Mouse (Mus musculus) forebrain, postnatal 0 days (tissue): ENCODE measurements at regions not wholly inside any gene's neighbourhood (a gene's known extent, or its start where the extent isn't known, plus 50 kb on each side); places are given as distances from the start of the nearest gene placed in this dataset.

ENCODE experiments used
- ATAC-seq: fragments of 200-750 bp; cut with Nextera tagmentation; 2 replicates; pipeline ENCODE4 v1.8.0; 2017; ENCODE audit warnings: mild to moderate bottlenecking, moderate library complexity
- DNase-seq: peaks from one replicate; pipeline ENCODE4 v3.0.0-alpha.2; 2015
- H3K27ac ChIP-seq: fragments of 300-500 bp; sonication (generic); 2 replicates; pipeline ENCODE4 v1.5.1; 2014; ENCODE audit warnings: low read depth, mild to moderate bottlenecking, antibody characterized with exemption, low read length, moderate library complexity, mixed read lengths
- H3K27me3 ChIP-seq: fragments of 300-500 bp; sonication (generic); 2 replicates; pipeline ENCODE4 v1.6.1; 2014; ENCODE audit warnings: mild to moderate bottlenecking, low read length, mixed read lengths; ENCODE audit not compliant: insufficient read depth
- H3K36me3 ChIP-seq: fragments of 300-500 bp; sonication (generic); 2 replicates; pipeline ENCODE4 v1.6.1; 2014; ENCODE audit warnings: mild to moderate bottlenecking, moderate library complexity; ENCODE audit not compliant: insufficient read depth
- H3K4me1 ChIP-seq: fragments of 300-500 bp; sonication (generic); 2 replicates; pipeline ENCODE4 v1.6.1; 2014; ENCODE audit warnings: antibody characterized with exemption; ENCODE audit not compliant: insufficient read depth
- H3K4me2 ChIP-seq: fragments of 300-500 bp; sonication (generic); 2 replicates; pipeline ENCODE4 v1.6.1; 2014; ENCODE audit warnings: low read depth, mild to moderate bottlenecking, moderate library complexity
- H3K4me3 ChIP-seq: fragments of 300-500 bp; sonication (generic); 2 replicates; pipeline ENCODE4 v1.5.1; 2014; ENCODE audit warnings: low read depth, low read length, mixed read lengths
- H3K9ac ChIP-seq: fragments of 300-500 bp; sonication (generic); 2 replicates; pipeline ENCODE4 v1.6.1; 2014; ENCODE audit warnings: mild to moderate bottlenecking
- H3K9me3 ChIP-seq: fragments of 300-500 bp; sonication (generic); 2 replicates; pipeline ENCODE4 v1.6.1; 2016; ENCODE audit warnings: low read length
- CTCF ChIP-seq: sonication (generic); IDR thresholded peaks from 2 replicates; pipeline ENCODE4 v1.5.1; 2016; ENCODE audit warnings: antibody characterized with exemption, control low read depth, low read depth
- WGBS: fragments of 180-500 bp; shearing (Covaris S2); extraction: QIAGEN DNeasy Blood & Tissue Kit; methylation state at CpG from one replicate; pipeline ENCODE4 v1.1.7; 2014; 5-methylcytosine and 5-hydroxymethylcytosine counted together

GRCm38 (mm10) chr16:85743022-85743421, 59.9 kb downstream of the Adamts1 start:
- WGBS = 61% methylated on average over 1 of the region's 1 CpGs

GRCm38 (mm10) chr16:85738606-85739195, 64.2 kb downstream of the Adamts1 start:
- Histone ChIP-seq H3K4me3 (no peak overlapping the region), H3K36me3 (no peaks in the 10 kb centered on the region), H3K27me3 (no peaks in the 10 kb centered on the region), H3K4me1 (no peaks in the 10 kb centered on the region), H3K9ac (no peak overlapping the region), H3K4me2 (no peak overlapping the region), H3K27ac (no peak overlapping the region), H3K9me3 (no peaks in the 10 kb centered on the region)
- no peak for TF ChIP-seq CTCF
- no peak for DNase-seq
- no peak for ATAC-seq
- WGBS = 45% methylated on average over 2 of the region's 2 CpGs

More at GRCm38 (mm10) chr16:85743022-85743421, 59.9 kb downstream of the Adamts1 start:
- no peaks in the 10 kb centered on the region for H3K4me1 ChIP-seq
- H3K27me3 ChIP-seq = no peaks in the 10 kb centered on the region
- H3K27ac ChIP-seq = no peak overlapping the region
- H3K4me2 ChIP-seq = no peak overlapping the region
- ATAC-seq = no peak
- no peak overlapping the region for H3K9ac ChIP-seq
- no peak for TF ChIP-seq CTCF
- no peak for DNase-seq
- H3K4me3 ChIP-seq = no peak overlapping the region
- H3K36me3 ChIP-seq = no peaks in the 10 kb centered on the region
- no peaks in the 10 kb centered on the region for H3K9me3 ChIP-seq

GRCm38 (mm10) chr16:85728026-85728425, 74.9 kb downstream of the Adamts1 start:
- H3K27me3 ChIP-seq = no peaks in the 10 kb centered on the region
- 81% methylated on average over 2 of the region's 2 CpGs for WGBS
- no peak for TF ChIP-seq CTCF
- H3K9me3 ChIP-seq = no peaks in the 10 kb centered on the region
- H3K36me3 ChIP-seq = no peaks in the 10 kb centered on the region
- H3K9ac ChIP-seq = no peak overlapping the region
- no peak overlapping the region for H3K4me3 ChIP-seq
- no peaks in the 10 kb centered on the region for H3K4me1 ChIP-seq
- DNase-seq (no peak), ATAC-seq (no peak)
- no peak overlapping the region for H3K4me2 ChIP-seq
- H3K27ac ChIP-seq = no peak overlapping the region

GRCm38 (mm10) chr16:85721968-85722367, 80.9 kb downstream of the Adamts1 start:
- 65% methylated on average over 2 of the region's 2 CpGs for WGBS
- Histone ChIP-seq H3K9ac (no peak overlapping the region), H3K36me3 (no peaks in the 10 kb centered on the region), H3K27ac (no peak overlapping the region), H3K9me3 (no peaks in the 10 kb centered on the region), H3K27me3 (no peaks in the 10 kb centered on the region), H3K4me2 (no peak overlapping the region), H3K4me3 (no peak overlapping the region), H3K4me1 (no peaks in the 10 kb centered on the region)
- peak; percentile 29; the same call in 1 of the 2 replicates for TF ChIP-seq CTCF
- ATAC-seq (no peak), DNase-seq (no peak)

- H3K9me3 ChIP-seq = no peaks in the 10 kb centered on the region
- H3K4me3 ChIP-seq = no peak overlapping the region
- H3K36me3 ChIP-seq = no peaks in the 10 kb centered on the region
- no peak overlapping the region for H3K27ac ChIP-seq
- H3K9ac ChIP-seq = no peak overlapping the region
- no peaks in the 10 kb centered on the region for H3K27me3 ChIP-seq
- H3K4me1 ChIP-seq = no peaks in the 10 kb centered on the region
- no peak for TF ChIP-seq CTCF
- ATAC-seq = no peak
- DNase-seq = no peak
- 92% methylated on average over 3 of the region's 3 CpGs for WGBS
- H3K4me2 ChIP-seq = no peak overlapping the region
Measured at GRCm38 (mm10) chr16:85712291-85712690, 90.6 kb downstream of the Adamts1 start.

GRCm38 (mm10) chr16:85704254-85705020, 98.5 kb downstream of the Adamts1 start:
- Histone ChIP-seq H3K9me3 (no peaks in the 10 kb centered on the region), H3K4me1 (no peaks in the 10 kb centered on the region), H3K27me3 (no peaks in the 10 kb centered on the region), H3K4me3 (no peak overlapping the region), H3K9ac (no peak overlapping the region), H3K36me3 (no peaks in the 10 kb centered on the region), H3K4me2 (no peak overlapping the region), H3K27ac (no peak overlapping the region)
- 84% methylated on average over 9 of the region's 9 CpGs for WGBS
- no peak for ATAC-seq
- no peak for DNase-seq
- no peak for TF ChIP-seq CTCF

GRCm38 (mm10) chr16:85702889-85703480, 99.9 kb downstream of the Adamts1 start:
- Histone ChIP-seq H3K4me3 (no peak overlapping the region), H3K4me2 (no peak overlapping the region), H3K9ac (no peak overlapping the region), H3K4me1 (no peaks in the 10 kb centered on the region), H3K27me3 (no peaks in the 10 kb centered on the region), H3K27ac (no peak overlapping the region), H3K9me3 (no peaks in the 10 kb centered on the region), H3K36me3 (no peaks in the 10 kb centered on the region)
- ATAC-seq (no peak), DNase-seq (no peak)
- no peak for TF ChIP-seq CTCF
- WGBS = 70% methylated on average over 2 of the region's 2 CpGs
